Mouse (Mus musculus) adrenal gland, adult 2 months (tissue): ENCODE data around the gene Rreb1. TPM values are rescaled to one million over a fixed set of nuclear protein-coding genes. Genes with fewer than 3 reads are reported as not detected.
"Not testable (repeated sequence)": the region's sequence is repeated elsewhere in the genome, so short reads cannot be mapped to it uniquely, and the experiment has no call there.

Source experiments
- DNase-seq: peaks from one replicate; pipeline ENCODE4 v3.0.0; 2021
- polyA plus RNA-seq: library from polyadenylated mRNA; depleted of rRNA; stranded (reverse); fragments of >200 nt; gene quantifications from 2 replicates; pipeline ENCODE4 v1.2.3, GENCODE M21; 2012
- total RNA-seq, 2 experiments: library from RNA; stranded (reverse); gene quantifications; 2 replicates each; pipeline ENCODE4 v1.2.3; 2021

Gene Rreb1
- total and polyA plus RNA-seq, 3 experiments: 40.9 to 57.6 (median 51.5) TPM

DNA sequence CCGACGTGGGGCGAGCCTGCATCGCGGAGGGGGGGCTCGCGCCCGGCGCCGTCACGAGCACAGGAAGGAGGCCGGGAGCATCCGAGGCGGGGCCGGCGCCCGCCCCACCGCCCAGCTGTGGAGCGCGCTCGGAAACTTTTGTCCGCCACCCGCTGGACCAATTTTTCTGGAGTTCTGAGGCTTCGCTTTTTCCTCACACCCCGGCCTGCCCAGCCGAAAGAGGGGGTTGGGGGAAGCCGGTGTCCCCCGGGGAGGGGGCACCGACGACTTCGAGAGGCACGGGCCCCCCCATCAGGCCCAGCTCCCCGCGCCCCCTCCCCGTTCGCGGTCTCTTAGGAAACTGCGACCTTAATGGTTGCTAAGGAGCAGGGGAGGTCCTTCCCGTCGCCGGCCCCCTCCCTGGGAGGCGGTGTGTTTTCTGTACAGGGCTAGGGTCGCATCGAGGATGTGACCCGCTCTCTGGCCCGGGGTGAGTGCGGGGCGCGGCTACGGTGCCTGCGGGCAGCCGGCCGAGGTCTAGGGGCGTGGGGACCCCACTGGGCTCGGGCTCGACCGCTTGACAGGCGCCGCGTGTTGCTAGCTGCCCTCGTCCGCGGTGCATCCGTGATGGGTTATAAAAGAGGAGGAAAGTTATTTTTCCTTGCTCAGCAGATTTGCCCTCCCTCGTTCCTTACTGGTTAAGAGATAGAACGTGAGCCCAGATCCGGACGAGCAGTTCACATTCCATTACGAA, 49.2 kb downstream of the Rreb1 start:
- peak; percentile 86 for DNase-seq

DNA sequence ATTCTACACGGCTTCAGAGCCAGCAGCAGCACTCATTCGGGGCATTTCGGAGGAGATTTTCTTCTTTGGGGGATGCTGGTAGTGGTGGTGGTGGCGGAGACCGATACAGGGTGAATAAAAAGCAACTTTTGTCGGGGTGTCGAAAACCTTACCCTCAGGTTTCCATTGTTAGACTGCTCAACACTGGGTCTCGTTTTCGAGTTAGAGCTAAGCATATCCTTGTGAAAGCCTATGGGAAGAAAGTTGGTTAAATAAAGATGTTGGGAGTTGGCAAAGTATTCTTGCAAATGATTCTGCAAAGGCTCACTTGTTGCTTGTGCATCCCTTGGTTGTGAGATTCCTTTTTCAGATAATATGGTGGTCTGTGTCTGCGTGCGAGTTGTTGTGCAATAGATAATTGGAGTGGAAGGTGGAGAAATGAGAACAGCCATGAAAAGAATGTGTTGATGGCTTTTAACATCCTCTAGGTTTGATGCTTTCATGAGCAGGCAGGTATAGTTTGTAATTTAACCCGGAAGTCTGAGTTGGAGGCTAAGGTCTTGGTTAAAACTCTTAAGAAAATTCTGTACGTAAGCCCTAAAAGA, 49.9 kb downstream of the Rreb1 start:
- DNase-seq: no peak

DNA sequence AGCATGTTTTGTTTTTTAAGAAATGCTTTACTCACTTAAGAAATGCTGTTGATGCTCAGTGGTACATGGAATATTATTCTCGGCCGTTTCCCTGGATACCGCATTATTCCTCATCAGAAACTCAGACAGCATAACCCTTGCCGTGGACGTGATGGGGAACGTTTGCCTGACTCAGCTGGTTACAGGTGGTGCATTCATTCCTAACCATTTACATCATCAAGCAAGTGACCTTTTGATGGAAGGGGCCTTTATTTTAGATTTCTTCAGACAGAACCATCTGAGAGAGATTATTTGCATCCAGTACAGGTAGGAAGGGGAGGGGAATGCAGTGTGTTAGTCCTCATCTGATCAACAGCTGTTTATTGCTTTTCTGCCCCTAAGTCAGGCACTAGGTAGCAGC, 50.7 kb downstream of the Rreb1 start:
- DNase-seq: no peak

DNA sequence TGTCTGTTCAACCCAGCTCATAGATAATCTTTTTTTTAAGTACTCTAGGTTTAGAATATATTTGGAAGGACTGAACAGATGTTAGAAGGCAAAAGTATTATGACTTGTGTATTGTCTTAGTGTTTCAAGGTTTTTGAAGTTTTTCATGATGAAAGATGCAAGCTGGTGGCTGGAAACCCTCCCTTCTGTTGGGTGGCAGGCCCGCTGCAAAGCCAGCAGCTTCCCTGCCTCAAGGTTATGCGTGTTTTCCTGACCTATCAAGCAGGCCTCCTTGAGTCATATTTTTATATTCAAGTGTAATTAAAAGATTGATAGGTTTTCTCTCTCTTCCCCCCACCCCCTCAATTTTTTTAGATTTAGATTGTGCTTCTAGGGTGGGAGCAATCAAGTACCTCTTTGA, 52.1 kb downstream of the Rreb1 start:
- peak; percentile 75 for DNase-seq

DNA sequence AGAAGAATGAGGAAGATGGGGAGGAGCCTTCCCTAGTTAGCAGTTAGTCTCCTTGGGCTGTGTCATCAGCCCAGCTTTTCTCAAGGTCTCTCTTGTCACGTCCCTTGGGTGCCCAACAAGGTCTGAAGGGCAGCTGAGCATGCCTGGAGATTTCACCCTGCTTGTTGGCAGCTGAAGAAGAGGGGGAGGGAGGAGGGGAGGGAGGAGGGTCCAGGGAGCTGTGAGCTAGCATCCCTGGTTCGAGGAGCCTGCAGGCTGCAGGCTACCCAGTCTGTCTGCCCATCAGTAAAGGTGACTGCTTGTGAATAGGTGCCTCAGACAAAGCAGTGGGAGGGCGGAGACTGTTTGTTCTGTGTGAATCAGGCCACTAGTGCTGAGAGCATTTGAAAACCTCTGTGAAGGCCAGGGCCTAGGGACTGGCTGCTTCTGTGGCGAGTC, 52.7 kb downstream of the Rreb1 start:
- DNase-seq: peak; percentile 85

DNA sequence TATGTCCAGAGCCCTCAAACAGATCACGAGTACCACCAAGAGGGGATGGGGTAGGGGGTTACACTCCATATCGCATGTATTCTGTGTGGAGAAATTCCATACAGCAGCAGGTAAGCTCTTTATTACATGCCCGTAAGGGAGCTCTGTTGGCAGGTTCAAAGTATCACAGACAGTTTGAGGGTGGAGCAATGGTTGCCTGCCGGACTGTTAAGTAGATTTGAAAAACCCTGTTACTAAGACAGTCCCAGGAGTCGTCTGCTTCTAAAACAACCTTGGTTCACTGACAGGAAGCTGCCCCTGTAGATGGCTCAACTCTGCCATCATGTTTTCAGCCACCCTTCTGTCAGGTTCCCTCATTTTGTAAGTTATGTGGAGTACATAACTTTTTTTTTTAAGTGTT, 54.3 kb downstream of the Rreb1 start:
- no peak for DNase-seq

DNA sequence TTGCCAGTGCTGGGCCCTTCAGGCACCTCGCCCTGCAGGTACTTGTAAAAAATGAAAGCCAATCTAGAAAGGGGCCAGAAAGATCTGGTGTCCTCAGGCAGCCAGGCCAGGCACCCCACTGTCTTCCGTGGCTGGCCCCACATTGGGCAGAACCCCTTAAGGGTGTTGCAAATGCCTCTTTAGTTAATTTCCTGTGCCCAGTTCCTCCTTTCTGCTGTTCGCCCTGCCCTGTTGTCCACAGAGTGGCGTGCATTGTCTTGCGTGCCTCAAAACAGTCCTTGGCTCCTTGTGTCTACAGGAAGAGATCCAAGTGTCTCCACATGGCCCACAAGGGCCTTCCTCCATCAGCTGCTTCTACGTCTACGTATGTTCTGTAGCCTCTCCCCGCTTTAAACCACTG, 55.3 kb downstream of the Rreb1 start:
- DNase-seq: no peak

DNA sequence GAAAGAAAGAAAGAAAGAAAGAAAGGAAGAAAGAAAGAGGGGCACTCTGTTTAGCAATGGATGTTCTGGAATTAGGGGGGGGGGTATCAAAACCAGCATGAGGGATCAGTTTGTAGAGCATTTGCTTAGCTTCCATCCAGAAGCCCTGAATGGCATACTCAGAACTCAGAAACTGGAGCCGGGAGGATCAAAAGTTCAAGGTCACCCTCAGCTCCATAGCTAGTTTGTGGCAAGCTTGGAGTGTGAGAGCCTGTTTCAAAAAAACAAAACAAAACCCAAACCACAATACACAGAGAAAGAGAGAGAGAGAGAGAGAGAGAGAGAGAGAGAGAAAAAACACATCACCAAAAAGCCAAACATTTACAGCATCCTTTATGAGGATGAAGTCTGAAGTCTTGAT, 57.1 kb downstream of the Rreb1 start:
- no peak for DNase-seq

DNA sequence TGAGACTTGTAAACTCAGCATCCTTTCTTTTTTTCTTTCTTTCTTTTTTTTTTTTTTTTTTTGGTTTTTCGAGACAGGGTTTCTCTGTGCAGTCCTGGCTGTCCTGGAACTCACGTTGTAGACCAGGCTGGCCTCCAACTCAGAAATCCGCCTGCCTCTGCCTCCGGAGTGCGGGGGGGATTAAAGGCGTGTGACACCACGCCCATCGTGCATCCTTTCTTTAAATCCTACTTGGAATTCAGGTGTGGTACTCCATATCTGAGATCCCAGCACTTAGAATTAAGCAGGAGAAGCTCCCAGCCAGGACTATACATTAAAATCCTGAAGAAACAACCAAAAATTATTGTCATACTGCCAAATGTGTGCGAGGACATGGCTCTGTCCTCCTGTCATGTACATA, 57.6 kb downstream of the Rreb1 start:
- DNase-seq: not testable (repeated sequence)

DNA sequence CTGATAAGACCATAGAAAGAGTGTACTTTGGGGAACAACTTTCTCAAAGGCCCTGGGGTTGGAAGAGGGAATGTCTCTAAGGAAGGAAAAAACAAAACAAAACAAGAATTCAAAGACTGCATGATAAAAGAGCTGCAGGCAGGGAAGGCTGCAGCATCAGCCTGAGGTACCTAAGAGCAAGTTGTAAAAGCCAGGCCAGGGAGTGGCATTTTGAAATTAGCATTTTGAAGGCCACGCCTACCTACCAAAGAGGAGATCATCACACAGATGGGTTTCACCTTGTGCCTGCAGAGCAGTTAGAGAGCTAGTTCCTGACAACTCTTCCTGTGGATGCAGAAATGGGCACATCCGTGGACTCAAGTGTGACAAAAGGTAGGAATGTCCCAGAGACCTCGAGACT, 59.2 kb downstream of the Rreb1 start:
- no peak for DNase-seq

DNA sequence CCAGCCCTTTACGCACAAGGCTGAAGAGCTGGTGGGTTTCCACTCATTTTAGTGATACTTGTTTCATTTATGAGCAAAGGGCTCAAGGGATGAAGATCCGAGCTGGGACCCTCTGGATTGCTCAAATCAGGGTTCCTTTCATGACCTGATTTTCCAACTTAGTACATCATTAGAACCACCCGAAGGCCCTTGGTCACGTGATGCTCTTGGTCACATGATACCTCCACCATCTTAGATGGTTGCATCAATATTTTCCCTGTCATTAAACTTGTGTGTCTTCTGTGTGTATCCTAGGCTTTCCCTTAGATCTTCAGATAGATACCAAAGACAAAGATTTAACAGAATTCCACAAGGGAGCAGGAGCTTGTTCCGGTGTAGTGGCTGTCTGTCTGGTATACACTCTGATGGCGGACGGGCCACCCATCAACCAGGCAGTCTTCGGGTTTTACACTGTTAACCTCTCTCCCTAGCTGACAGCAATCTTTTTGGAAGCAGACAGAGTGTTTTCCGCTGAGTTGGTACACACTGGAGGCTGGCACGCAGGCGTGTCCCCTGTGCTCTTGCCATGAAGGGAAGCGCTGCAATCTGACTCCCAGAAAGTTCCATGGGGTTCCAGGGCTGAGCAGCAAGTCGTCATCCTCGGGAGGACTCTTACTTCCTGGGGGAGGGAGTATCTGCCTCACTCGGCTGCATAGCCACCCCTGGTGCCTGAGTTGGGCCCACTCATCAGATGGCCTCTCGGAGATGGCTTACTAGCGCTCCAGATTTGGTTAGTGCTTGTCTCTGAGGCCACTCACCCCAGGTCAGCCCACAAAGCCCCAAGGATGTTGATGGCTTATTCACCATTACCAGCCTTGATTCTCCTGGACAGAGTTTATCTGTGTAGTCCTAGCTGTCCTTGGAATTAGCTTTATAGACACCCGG, 60.3 kb downstream of the Rreb1 start:
- peak; percentile 50 for DNase-seq

DNA sequence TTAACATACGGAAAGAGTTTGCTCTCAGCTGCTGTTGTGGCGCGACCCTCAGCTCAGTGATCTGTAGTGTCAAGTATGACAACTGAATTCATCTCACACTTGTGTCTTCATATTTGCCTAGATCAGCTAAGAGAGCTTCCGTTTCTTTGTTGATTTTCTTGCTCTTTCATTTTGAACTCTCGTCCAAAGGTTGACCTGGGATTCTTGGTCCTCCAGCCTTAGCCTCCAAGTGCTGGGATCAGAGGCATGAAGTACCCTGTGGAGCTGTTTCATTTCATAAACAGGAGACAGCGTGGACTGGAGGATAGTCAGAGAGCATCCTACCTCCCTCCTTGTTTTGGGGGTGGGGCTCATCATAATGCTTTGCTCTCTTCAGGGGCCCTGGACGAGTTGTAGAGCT, 65.0 kb downstream of the Rreb1 start:
- DNase-seq: no peak

DNA sequence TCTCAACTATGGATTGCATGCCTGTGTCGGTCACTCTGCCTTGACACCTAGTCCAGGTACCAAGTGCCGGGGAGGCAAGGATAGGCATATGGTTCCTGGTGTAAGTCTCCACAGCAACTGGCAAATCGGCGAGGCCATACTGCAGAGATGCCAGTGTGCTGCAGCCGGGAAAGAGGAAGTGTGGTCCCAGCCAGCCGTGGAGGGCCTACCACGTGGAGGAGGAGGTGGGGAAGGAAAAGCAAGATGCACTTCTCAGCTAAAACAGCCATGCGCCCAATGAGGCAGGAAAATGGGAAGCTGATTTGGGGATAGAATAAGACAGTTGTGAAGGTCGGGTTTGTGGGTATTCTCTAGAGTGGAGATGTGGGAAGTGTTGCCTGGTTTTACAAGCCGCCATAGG, 65.6 kb downstream of the Rreb1 start:
- no peak for DNase-seq

DNA sequence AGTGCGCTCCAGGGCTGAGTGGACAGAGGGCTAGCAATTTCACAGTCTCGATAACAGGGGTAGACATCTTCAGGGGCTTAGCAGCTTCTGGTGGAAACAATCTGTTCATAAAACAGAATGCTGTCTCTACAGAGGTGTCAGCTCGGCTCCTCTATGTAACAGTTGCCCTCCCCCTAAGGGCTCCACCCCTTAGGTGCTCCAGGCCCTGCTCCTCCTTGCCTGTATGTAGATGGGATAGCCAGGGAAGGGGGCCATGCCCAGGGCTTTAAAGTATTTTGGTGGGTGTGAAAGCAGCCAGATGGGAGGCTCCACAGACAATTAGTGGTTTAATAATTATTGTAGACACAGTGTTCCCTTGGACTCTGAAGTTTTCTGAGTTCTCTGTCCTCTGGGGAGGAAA, 67.0 kb downstream of the Rreb1 start:
- no peak for DNase-seq

DNA sequence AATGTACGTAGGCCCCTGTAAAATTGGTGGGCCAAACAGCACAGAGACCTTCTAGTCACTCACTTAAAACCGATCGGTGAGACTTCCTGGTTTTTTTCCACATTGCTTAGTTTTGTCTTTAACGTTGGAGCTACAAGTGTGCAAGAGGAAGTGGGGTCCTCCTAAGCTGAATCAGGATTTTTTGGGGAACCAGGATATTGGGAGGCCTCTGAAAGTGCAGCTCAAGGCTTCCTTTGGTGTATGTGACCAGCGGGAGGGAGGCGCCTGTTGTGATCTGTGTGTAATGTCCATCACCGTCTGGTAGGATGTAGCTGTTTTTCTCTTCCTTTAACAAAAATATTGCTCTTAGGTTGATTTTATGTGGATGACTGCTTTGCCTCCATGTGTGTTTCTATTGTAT, 67.4 kb downstream of the Rreb1 start:
- no peak for DNase-seq

DNA sequence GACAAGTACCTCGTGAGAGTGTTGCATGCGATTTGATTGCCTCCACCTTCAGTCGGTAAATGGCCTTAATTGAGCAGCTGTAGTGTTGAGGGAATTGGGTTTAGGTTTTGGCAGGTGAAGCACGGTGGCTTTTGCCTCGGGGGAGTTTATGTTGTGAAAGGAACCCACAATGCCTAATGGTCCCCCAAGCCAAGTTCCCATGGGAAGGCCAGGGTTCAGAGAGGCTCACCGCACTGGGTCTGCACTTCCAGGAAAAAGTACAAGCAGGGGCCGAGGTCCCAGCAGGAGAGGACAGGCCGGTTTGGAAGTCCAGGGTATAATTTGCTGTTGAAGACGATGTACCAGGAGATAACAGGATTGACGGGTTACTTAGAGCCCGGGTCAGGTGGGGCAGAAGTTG, 68.3 kb downstream of the Rreb1 start:
- DNase-seq: no peak

DNA sequence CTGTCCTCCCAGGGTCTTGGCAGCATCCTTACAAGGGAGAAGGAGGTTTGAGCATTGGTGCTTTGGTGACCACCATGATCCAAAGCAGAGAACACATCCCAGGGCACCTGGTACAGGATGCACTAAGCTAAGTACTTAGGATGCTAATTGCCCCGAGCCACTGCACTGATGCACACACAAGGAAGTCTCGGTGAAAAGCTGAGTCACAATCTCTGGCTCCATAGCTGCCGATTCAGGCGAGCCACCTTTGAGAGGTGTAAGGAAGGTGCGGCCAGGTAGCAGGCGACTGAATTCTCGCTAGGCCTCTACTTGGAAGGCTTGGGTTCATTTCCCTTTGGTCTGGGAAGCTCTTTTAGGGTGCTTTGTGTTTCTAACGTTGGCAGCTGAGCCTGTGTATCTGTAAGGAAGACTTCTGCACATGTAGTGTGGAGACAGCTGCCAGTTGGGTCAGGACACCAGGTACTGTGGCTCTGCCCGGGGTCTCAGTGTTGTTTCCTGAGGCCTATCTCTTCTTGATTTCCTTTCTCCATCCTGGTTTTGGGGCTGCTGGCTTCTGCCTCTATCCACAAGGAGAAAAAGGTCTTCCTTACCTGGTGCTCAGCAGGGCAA, 68.9 kb downstream of the Rreb1 start:
- no peak for DNase-seq

DNA sequence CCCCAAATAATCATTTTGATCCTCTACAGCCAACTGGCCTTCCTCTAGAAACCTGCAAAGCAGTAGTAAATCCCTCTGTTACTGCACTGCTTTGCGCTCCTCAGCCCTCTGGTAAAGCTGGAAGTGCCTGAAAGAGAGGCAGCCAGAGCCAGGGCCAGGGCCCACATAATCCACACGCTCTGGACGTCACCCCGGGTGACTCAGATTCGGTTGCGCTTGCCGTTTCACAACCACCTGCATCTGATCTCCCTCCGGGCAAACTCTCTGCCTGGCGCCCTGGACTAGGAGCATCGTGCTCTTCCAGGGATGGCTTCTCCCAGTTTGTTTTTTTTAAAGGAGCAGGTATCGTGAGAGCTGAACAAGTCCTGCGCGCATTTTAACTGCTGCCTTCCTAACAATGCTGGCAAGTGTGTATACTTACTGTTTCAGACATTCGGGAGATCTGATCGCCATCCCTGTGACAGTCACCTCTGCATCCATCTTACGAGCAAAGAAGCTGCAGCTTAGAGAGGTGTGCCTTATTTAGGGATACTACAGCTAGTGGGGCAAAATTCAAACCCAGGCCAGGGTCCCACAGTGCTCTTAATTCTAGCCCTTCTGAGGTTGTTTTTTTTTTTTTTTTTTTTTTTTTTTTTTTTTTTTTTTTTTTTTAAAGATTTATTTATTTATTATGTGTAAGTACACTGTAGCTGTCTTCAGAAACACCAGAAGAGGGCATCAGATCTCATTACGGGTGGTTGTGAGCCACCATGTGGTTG, 69.6 kb downstream of the Rreb1 start:
- peak; percentile 92 for DNase-seq

DNA sequence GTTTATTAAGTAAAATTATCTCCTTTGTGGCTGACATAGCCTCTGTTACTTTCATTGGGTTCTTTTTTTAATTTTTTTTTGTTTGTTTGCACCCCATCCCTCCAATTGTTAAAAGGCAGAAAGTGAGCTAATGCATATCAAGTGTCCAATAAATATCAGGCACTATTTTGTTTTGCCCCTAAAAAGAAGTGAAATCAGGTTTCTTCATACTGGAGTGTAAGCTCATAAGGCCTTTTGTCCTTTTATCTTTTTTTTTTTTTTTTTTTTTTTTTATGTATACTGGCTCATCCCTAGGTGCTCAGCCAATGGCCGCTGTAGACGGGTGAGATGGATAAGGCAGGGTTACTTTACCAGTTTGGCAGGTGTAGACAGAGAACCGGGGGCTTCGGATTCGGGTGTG, 70.2 kb downstream of the Rreb1 start:
- no peak for DNase-seq

DNA sequence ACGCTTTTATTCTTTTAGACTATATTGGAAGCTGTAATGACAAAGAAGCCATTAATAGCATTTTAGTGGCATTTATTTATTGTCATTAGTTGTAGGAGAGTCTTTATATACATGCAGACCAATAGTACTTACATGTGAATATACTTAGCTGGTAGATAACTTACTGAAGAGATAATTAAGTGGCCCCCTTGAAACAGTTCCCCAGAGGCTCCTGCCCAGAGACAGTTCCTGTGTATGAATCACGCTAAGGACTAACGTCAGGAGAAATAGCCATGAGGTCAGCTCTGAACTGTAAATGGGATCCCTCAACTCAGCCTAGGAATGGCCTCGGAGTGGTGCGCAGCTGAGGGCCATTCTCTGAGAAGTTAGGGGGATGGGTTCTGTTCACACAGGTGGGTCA, 73.4 kb downstream of the Rreb1 start:
- DNase-seq: no peak

DNA sequence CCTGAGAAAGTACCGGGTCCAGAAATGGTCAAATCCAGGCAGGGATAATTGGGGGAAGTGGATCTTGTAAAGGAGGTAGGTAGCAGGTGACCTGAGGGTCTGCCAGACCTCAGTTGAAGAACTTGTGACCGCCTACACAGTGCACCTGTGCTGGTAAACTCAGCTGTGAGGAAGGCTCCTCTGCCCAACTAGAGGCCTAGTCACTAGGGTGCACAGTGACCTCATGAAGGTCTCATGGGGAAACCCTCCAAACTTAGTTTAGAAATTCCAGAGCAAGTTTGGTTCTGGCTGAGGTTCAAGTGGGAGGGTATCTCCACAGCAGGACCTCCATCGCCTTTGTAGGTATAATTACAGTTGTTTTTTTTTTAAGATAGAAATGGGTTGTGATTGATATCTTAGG, 74.7 kb downstream of the Rreb1 start:
- DNase-seq: no peak

DNA sequence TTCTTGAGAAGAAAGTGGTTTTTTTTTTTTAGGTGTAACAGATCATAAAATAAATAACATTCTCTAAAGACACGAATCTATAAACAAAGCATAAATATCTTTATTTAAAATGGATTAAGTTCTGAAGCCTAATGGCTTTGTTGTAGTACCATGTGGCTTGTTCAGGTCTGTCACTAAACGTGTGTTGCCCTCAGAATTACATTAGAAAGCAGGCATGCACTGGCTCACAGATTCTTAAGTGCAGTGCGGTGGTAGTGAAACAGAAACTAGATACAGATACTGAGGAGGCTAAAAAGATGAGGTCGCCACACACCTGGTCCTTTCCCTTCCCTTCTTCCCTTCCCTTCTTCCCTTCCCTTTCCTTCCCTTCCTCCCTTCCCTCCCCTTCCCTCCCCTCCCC, 75.2 kb downstream of the Rreb1 start:
- DNase-seq: no peak
